Mouse (Mus musculus) forebrain, postnatal 0 days (tissue): ENCODE measurements at regions not wholly inside any gene's neighbourhood (a gene's known extent, or its start where the extent isn't known, plus 50 kb on each side); places are given as distances from the start of the nearest gene placed in this dataset.

Experiments used
- ATAC-seq: fragments of 200-750 bp; cut with Nextera tagmentation; 2 replicates; pipeline ENCODE4 v1.8.0; 2017; ENCODE audit warnings: mild to moderate bottlenecking, moderate library complexity
- DNase-seq: peaks from one replicate; pipeline ENCODE4 v3.0.0-alpha.2; 2015
- H3K27ac ChIP-seq: fragments of 300-500 bp; sonication (generic); 2 replicates; pipeline ENCODE4 v1.5.1; 2014; ENCODE audit warnings: low read depth, mild to moderate bottlenecking, antibody characterized with exemption, low read length, moderate library complexity, mixed read lengths
- H3K27me3 ChIP-seq: fragments of 300-500 bp; sonication (generic); 2 replicates; pipeline ENCODE4 v1.6.1; 2014; ENCODE audit warnings: mild to moderate bottlenecking, low read length, mixed read lengths; ENCODE audit not compliant: insufficient read depth
- H3K36me3 ChIP-seq: fragments of 300-500 bp; sonication (generic); 2 replicates; pipeline ENCODE4 v1.6.1; 2014; ENCODE audit warnings: mild to moderate bottlenecking, moderate library complexity; ENCODE audit not compliant: insufficient read depth
- H3K4me1 ChIP-seq: fragments of 300-500 bp; sonication (generic); 2 replicates; pipeline ENCODE4 v1.6.1; 2014; ENCODE audit warnings: antibody characterized with exemption; ENCODE audit not compliant: insufficient read depth
- H3K4me2 ChIP-seq: fragments of 300-500 bp; sonication (generic); 2 replicates; pipeline ENCODE4 v1.6.1; 2014; ENCODE audit warnings: low read depth, mild to moderate bottlenecking, moderate library complexity
- H3K4me3 ChIP-seq: fragments of 300-500 bp; sonication (generic); 2 replicates; pipeline ENCODE4 v1.5.1; 2014; ENCODE audit warnings: low read depth, low read length, mixed read lengths
- H3K9ac ChIP-seq: fragments of 300-500 bp; sonication (generic); 2 replicates; pipeline ENCODE4 v1.6.1; 2014; ENCODE audit warnings: mild to moderate bottlenecking
- H3K9me3 ChIP-seq: fragments of 300-500 bp; sonication (generic); 2 replicates; pipeline ENCODE4 v1.6.1; 2016; ENCODE audit warnings: low read length
- CTCF ChIP-seq: sonication (generic); IDR thresholded peaks from 2 replicates; pipeline ENCODE4 v1.5.1; 2016; ENCODE audit warnings: antibody characterized with exemption, control low read depth, low read depth
- WGBS: fragments of 180-500 bp; shearing (Covaris S2); extraction: QIAGEN DNeasy Blood & Tissue Kit; methylation state at CpG from one replicate; pipeline ENCODE4 v1.1.7; 2014; 5-methylcytosine and 5-hydroxymethylcytosine counted together

DNA sequence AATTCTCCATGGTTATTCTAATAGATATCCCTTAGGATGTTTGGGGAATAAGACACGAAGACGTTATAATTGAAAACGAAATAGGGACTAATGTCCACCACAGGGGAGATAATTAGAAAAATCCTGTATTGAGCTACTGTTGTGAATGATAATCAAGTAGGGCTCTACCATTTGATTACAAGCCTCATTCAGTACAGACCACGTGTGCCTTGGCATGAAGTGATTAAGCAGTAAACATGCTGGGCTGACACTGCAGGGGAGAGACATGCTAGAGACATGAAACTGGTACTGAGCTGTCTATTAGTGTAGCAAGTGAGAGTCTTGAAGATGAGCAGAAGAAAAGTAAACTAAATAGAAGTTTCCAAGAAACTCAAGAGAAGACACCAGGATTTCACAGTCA lies 797.8 kb downstream of the Efna5 start:
- no peak for ATAC-seq
- no peak for DNase-seq
- TF ChIP-seq CTCF: no peak
- Histone ChIP-seq H3K27ac (no peak overlapping the region), H3K27me3 (no peaks in the 10 kb centered on the region), H3K9ac (no peak overlapping the region), H3K4me3 (no peak overlapping the region), H3K4me1 (no peaks in the 10 kb centered on the region), H3K4me2 (no peak overlapping the region), H3K9me3 (no peaks in the 10 kb centered on the region), H3K36me3 (no peaks in the 10 kb centered on the region)
- WGBS: 52% methylated on average over 4 of the region's 4 CpGs

DNA sequence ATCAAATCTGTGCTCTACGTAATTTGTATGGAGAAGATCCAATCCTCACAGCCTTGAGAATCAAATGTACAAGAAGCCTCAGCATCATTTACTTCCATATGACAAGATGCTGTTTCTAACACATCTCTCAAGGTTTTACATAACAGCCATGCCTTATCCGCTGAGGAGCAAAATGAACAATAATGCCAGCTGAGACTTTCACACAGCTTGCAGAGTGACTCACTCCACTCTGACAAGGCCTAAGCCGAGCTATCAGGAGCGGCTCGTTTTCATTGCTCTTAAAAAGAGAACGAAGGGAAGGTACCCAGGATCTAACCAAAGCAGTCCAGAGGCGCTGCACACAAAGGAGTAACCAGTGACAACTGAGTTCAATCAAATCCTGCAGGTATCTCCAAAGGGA lies 803.5 kb downstream of the Efna5 start:
- WGBS: 33% methylated on average over 7 of the region's 7 CpGs
- no peaks in the 10 kb centered on the region for H3K27me3 ChIP-seq
- DNase-seq (peak; percentile 49), ATAC-seq (peak; percentile 78)
- no peak overlapping the region for H3K9ac ChIP-seq
- no peak overlapping the region for H3K27ac ChIP-seq
- no peaks in the 10 kb centered on the region for H3K36me3 ChIP-seq
- no peak overlapping the region for H3K4me3 ChIP-seq
- no peak overlapping the region for H3K4me2 ChIP-seq
- H3K9me3 ChIP-seq: no peaks in the 10 kb centered on the region
- no peaks in the 10 kb centered on the region for H3K4me1 ChIP-seq
- TF ChIP-seq CTCF: no peak

DNA sequence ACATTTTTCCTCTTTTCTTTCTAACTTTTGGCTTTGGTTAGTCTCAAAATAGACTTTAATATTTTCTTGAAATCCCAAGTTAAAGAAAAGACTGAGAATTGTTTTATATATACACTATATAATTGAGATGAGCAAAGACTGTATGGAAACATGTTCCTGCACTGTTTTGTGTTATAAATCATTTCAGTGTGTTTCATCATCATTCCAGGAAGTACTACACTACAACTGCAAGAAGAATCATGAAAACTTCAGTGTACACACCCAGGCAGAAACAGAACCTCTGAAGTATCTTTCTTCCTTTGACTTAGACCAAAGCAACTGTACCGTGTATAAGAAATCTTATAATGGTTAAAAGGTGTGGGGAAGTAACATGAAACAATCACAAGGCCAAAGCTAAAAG lies 816.2 kb downstream of the Efna5 start:
- DNase-seq (no peak), ATAC-seq (no peak)
- TF ChIP-seq CTCF: no peak
- H3K4me3 ChIP-seq: no peak overlapping the region
- no peaks in the 10 kb centered on the region for H3K36me3 ChIP-seq
- WGBS: 88% methylated on average over 1 of the region's 1 CpGs
- H3K9ac ChIP-seq: no peak overlapping the region
- no peaks in the 10 kb centered on the region for H3K9me3 ChIP-seq
- H3K4me2 ChIP-seq: no peak overlapping the region
- H3K27ac ChIP-seq: no peak overlapping the region
- no peaks in the 10 kb centered on the region for H3K4me1 ChIP-seq
- no peaks in the 10 kb centered on the region for H3K27me3 ChIP-seq

DNA sequence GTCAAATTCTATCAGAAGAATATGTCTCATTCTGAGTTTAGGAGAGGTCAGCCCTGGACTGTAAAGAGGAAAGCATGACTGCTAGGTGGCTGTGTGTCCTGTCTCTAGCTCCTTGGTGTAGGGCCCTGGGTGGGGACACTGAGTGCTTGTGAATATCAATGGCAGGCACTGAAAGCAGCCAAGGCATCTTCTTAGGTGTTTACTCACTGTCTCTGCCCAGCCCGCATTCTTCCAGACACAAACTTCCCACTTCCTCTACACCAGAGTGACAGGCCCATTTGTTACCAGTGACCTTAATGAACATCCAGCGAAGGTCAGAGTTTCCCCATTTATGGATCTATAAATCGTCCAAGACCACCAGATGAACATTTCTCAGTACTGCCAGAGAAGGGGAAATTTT lies 823.1 kb downstream of the Efna5 start:
- no peak for ATAC-seq
- Histone ChIP-seq H3K27me3 (no peaks in the 10 kb centered on the region), H3K9me3 (no peaks in the 10 kb centered on the region), H3K9ac (no peak overlapping the region), H3K4me1 (no peaks in the 10 kb centered on the region), H3K4me3 (no peak overlapping the region), H3K4me2 (no peak overlapping the region), H3K36me3 (no peaks in the 10 kb centered on the region), H3K27ac (no peak overlapping the region)
- TF ChIP-seq CTCF: no peak
- WGBS: 76% methylated on average over 3 of the region's 3 CpGs
- no peak for DNase-seq

DNA sequence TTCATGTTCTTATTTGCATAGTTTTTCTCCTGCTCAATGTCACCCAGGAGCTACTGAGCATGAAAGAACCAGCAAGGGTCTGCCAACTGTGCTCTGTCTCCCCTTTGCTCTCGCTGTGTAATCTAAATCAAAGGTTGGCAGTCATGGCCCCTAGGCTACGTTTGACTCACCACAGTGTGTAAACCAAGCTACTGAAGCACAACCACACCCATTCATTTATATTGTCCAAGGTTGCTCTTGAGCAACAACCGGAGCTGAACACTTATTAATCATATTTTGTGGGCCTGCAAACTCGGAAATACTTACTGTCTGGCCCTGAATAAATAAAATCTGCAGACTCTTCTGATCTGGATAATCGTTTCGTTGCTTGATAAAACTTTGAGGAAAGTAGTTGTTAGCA lies 826.3 kb downstream of the Efna5 start:
- no peak overlapping the region for H3K27ac ChIP-seq
- no peaks in the 10 kb centered on the region for H3K27me3 ChIP-seq
- DNase-seq (no peak), ATAC-seq (no peak)
- 61% methylated on average over 6 of the region's 6 CpGs for WGBS
- no peak for TF ChIP-seq CTCF
- no peak overlapping the region for H3K9ac ChIP-seq
- H3K9me3 ChIP-seq: no peaks in the 10 kb centered on the region
- H3K4me3 ChIP-seq: no peak overlapping the region
- no peak overlapping the region for H3K4me2 ChIP-seq
- no peaks in the 10 kb centered on the region for H3K36me3 ChIP-seq
- H3K4me1 ChIP-seq: no peaks in the 10 kb centered on the region

DNA sequence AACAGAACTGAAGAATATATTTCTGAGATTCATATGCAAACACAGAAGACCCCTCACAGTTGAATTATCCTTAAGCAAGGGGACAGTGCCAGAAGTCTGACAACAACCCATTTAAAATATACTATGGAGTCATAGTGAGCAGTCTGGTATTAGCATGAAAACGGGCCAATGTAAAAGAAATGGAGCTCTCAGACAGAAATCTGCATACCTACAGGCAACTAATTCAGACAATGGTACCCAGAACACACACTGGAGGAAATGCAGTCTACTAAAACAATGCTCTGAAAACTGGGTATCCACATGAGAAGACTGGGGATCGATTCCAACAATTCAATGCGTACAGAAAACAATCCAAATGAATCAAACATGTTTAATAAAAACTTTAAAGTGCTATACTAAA lies 832.1 kb downstream of the Efna5 start:
- Histone ChIP-seq H3K9me3 (no peaks in the 10 kb centered on the region), H3K27ac (no peak overlapping the region), H3K27me3 (no peaks in the 10 kb centered on the region), H3K4me2 (no peak overlapping the region), H3K36me3 (no peaks in the 10 kb centered on the region), H3K4me1 (no peaks in the 10 kb centered on the region), H3K9ac (no peak overlapping the region), H3K4me3 (no peak overlapping the region)
- no peak for TF ChIP-seq CTCF
- DNase-seq (no peak), ATAC-seq (no peak)
- 61% methylated on average over 3 of the region's 3 CpGs for WGBS

DNA sequence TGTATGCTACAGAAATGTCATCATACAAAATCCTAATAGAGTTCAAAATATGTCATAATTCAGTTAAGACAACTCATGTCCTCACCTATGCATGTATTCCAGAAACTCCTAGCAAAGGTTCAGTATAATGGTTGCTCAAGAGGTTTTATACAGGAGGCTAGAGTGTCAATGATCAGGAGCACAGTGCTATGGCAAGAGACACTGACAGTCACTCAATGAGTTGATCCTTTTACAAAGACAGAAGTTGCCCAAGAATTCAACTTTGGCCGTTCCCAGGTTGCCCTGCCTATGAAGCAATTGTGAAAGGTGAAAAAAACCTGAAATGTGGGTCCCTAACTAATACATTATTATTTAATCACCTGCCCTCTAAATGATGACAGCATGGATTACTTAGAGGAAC lies 850.5 kb downstream of the Efna5 start:
- Histone ChIP-seq H3K27me3 (no peaks in the 10 kb centered on the region), H3K4me3 (no peak overlapping the region), H3K36me3 (no peaks in the 10 kb centered on the region), H3K4me2 (no peak overlapping the region), H3K4me1 (no peaks in the 10 kb centered on the region), H3K9me3 (no peaks in the 10 kb centered on the region), H3K27ac (no peak overlapping the region), H3K9ac (no peak overlapping the region)
- 56% methylated on average over 1 of the region's 1 CpGs for WGBS
- TF ChIP-seq CTCF: no peak
- no peak for DNase-seq
- ATAC-seq: no peak
